Mouse (Mus musculus): ENCODE measurements around the gene Gm4858. TPM values are rescaled to one million over a fixed set of nuclear protein-coding genes. Genes with fewer than 3 reads are reported as not detected.
"Not testable (repeated sequence)": the region's sequence is repeated elsewhere in the genome, so short reads cannot be mapped to it uniquely, and the experiment has no call there.

Gene Gm4858
- not detected for total RNA-seq (2021)

DNA sequence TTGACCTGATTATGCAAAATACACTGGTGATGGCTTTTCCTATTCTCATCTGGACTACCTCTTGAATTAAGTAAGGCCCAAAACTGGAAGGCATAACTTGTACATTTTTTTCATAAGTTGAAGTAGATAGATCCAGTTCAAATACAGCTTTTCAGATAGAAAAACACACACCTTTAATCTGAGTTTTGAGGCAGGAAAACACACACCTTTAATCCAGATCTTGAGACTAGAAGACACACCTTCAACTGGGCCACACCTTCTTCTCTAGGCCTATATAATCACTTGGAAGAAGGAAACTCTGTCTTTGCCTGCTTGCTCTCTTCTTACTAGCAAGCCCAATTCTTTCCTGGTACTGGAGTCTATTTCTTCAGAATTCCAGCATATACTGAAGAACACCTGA, at the start of gene Gm4858:
Gene Gm4858 (plus strand): TSS at position 301 of the 400 bp plus-strand sequence.
- DNase-seq (ENCODE audit: low spot score in 2 of 2); intact Hi-C loops (cut with DNase I): not testable (repeated sequence)

DNA sequence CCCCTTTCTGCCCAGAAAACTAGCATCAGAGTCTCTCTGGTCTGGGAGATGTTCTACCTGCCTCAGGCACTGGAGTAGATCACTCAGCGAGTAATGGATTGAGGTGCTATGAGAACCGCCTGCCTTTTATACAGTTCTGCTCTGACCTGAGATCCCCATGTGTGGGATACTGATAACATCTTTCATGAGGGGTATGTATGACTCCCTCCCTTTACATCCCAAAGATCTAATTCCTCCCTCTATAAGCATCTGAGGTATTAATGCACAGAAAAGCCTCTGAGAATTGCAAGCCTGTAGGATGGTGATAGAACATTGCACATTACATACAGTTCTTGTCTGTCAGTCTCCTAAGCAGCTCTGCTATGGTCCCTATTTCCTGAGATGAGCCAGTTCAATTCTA, 49.7 kb upstream of the Gm4858 start, which contains the start of gene Lce1m:
Gene Lce1m (minus strand): TSS at position 101 of the 400 bp plus-strand sequence.
- intact Hi-C loops (cut with DNase I), result no loop called here
- no peak for DNase-seq (ENCODE audit: low spot score in 2 of 2)

GRCm38 (mm10) chr3:93021171-93021570, 47.5 kb upstream of the Gm4858 start:
- intact Hi-C loops (cut with DNase I), result loop anchor here (10.0 kb wide), 1 partner anchor 266 kb away; the partner anchor contains the start of gene Lce1g
- DNase-seq (ENCODE audit: low spot score in 2 of 2), result no peak

GRCm38 (mm10) chr3:93023411-93024184, 45.0 kb upstream of the Gm4858 start:
- peak in 1 of 2 experiments; percentile 14 for DNase-seq (ENCODE audit: low spot score in 2 of 2)

DNA sequence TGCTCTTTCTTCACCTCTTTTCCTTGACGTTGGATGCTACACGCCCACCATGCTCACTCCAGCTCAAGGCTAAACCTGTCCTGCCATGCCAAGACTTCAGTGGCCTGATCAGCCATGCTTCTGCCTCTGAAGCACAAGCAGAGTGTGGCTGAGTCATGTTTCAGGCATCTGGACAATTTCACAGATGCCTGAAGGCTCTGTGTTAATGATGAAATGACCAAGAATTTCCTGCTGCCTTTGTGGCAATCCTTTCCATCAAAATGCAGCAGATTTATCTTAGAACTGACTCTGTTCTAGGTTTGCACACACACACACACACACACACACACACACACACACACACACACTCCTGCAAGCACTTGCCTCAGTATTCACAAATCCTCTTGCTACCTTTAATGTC, 43.1 kb upstream of the Gm4858 start:
- DNase-seq (ENCODE audit: low spot score in 2 of 2), result no peak
- intact Hi-C loops (cut with DNase I), result loop anchor here (10.0 kb wide), 1 partner anchor 271 kb away; the partner anchor contains the start of gene Lce1g

More at GRCm38 (mm10) chr3:93023411-93024184, 45.0 kb upstream of the Gm4858 start:
- intact Hi-C loops (cut with DNase I), result loop anchor here (10.0 kb wide), 1 partner anchor 269 kb away; the partner anchor contains the start of gene Lce1g

DNA sequence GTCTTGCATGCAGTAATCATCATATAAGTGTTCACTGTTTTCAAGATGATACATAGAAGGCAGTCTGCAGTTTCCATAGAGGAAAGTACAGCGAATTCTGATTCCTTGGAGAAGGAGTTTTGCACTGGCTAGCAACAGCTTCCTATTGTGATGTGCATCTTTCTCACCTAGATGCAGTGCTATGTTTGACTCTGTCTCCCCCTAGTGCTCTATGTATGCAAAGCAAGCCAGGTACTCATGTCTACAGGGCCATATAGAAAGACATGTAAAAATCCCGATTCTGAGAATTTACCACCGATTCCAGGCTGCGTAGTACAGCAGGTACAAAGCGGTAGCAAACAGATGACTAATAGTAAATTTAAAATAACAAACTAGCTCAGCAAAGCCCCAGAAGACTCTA, 37.2 kb upstream of the Gm4858 start:
- peak in 1 of 2 experiments; percentile 31 for DNase-seq (ENCODE audit: low spot score in 2 of 2)
- intact Hi-C loops (cut with DNase I), result loop anchor here (2.0 kb wide), 1 partner anchor 125 kb away; no protein-coding TSS in a partner anchor

GRCm38 (mm10) chr3:93050182-93050581, 18.4 kb upstream of the Gm4858 start:
- intact Hi-C loops (cut with DNase I), result no loop called here
- no peak for DNase-seq (ENCODE audit: low spot score in 2 of 2)

GRCm38 (mm10) chr3:93052826-93053474, 15.7 kb upstream of the Gm4858 start:
- no peak for DNase-seq (ENCODE audit: low spot score in 2 of 2)
- intact Hi-C loops (cut with DNase I), result no loop called here

DNA sequence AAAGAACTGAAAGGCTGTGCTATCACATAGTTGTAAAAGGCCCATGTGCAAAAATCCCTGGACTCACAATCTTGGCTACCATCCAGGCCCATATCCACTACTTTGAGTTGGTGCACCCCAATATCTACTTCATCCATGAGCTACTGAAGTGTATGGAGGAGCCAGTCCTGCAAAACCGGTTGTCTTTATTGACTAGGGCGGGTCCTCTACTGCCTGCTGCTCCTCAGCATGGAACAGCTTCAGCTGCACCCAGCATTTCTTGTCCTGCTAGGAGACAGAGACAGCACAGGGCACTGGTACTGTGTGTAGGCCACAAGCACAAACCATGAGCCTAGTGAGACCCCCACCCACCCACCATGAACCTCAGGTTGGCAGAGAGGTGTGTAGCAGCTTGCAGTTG, 18.0 kb downstream of the Gm4858 start:
- no peak for DNase-seq (ENCODE audit: low spot score in 2 of 2)
- intact Hi-C loops (cut with DNase I), result no loop called here

GRCm38 (mm10) chr3:93093581-93093980, 25.0 kb downstream of the Gm4858 start:
- peak in 1 of 2 experiments; percentile 6 for DNase-seq (ENCODE audit: low spot score in 2 of 2)
- intact Hi-C loops (cut with DNase I), result not testable (repeated sequence)

- DNase-seq (ENCODE audit: low spot score in 2 of 2), result no peak
- intact Hi-C loops (cut with DNase I), result no loop called here
Observed at GRCm38 (mm10) chr3:93096447-93096846, 27.8 kb downstream of the Gm4858 start.

- intact Hi-C loops (cut with DNase I), result loop anchor here (10.0 kb wide), 2 partner anchors 293 to 383 kb away; no protein-coding TSS in a partner anchor
Observed at GRCm38 (mm10) chr3:93111668-93112067, 43.0 kb downstream of the Gm4858 start.

DNA sequence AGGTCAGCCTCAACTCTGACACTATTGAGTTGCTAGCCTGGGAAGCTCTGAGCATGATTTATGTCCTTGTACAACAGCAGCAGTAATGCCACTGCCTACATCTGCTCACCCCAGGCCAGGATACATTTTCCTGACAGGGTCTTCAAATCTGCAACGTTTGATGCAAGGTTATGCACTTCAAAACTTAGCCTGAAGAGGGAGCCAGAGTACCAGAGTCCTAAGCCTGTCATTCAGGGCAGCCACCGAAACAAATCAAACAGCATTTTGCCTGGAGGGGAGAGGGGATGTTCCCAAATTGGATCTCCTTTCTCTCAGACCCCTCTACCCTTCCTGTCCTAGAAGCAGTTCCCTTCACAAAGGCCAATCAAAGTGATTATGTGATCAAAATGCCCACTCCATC, 45.9 kb downstream of the Gm4858 start:
- intact Hi-C loops (cut with DNase I), result loop anchor here (10.0 kb wide), 2 partner anchors 290 to 380 kb away; no protein-coding TSS in a partner anchor
- no peak for DNase-seq (ENCODE audit: low spot score in 2 of 2)

More at GRCm38 (mm10) chr3:93111668-93112067, 43.0 kb downstream of the Gm4858 start:
- no peak for DNase-seq (ENCODE audit: low spot score in 2 of 2)

GRCm38 (mm10) chr3:93119101-93119500, 50.5 kb downstream of the Gm4858 start:
- DNase-seq (ENCODE audit: low spot score in 2 of 2), result no peak
- intact Hi-C loops (cut with DNase I), result loop anchor here (10.0 kb wide), 2 partner anchors 286 to 376 kb away; no protein-coding TSS in a partner anchor

Other genes with a start within 250 kb of the Gm4858 start
- not detected for gene Kprp, start 241.6 kb upstream of the Gm4858 start, total RNA-seq (2021)
- not detected for gene Lce1l, start 217.5 kb upstream of the Gm4858 start, total RNA-seq (2021)
- not detected for gene 2310050C09Rik, start 198.6 kb upstream of the Gm4858 start, total RNA-seq (2021)
- gene Lce3a, start 142.6 kb upstream of the Gm4858 start, total RNA-seq (2021), result not detected
- not detected for gene Lce3b, start 135.8 kb upstream of the Gm4858 start, total RNA-seq (2021)
- gene Lce3c, start 124.3 kb upstream of the Gm4858 start, total RNA-seq (2021), result not detected
- not detected for gene Lce3d, start 111.4 kb upstream of the Gm4858 start, total RNA-seq (2021)
- not detected for gene Lce3e, start 101.8 kb upstream of the Gm4858 start, total RNA-seq (2021)
- not detected for gene Lce3f, start 76.6 kb upstream of the Gm4858 start, total RNA-seq (2021)
- not detected for gene Crct1, start 53.1 kb upstream of the Gm4858 start, total RNA-seq (2021)
- gene Lce1m, start 49.8 kb upstream of the Gm4858 start, total RNA-seq (2021), result not detected
- not detected for gene Crnn, start 76.0 kb downstream of the Gm4858 start, total RNA-seq (2021)
- gene Flg2, start 128.5 kb downstream of the Gm4858 start, total RNA-seq (2021), result not detected
- not detected for gene Flg, start 204.7 kb downstream of the Gm4858 start, total RNA-seq (2021)